Mouse (Mus musculus): ENCODE measurements around the gene Emilin3. TPM values are rescaled to one million over a fixed set of nuclear protein-coding genes. Genes with fewer than 3 reads are reported as not detected.
A peak's percentile ranks its signal among the peaks of the same experiment; 100 is the strongest.

Gene Emilin3
- total RNA-seq, 2 experiments from 2014 or later, result 8.8 to 9.6 TPM

- peak; percentile 81 for DNase-seq
These were observed 39.7 kb downstream of the Emilin3 start for GRCm38 (mm10) chr2:160872395-160872794.

GRCm38 (mm10) chr2:160871310-160871709, 40.8 kb downstream of the Emilin3 start:
- no peak for DNase-seq

GRCm38 (mm10) chr2:160869446-160869845, 42.7 kb downstream of the Emilin3 start:
- DNase-seq, result no peak

- DNase-seq, result no peak
These were observed 46.9 kb downstream of the Emilin3 start for GRCm38 (mm10) chr2:160865266-160865665.

GRCm38 (mm10) chr2:160864112-160864511, 48.0 kb downstream of the Emilin3 start:
- no peak for DNase-seq

GRCm38 (mm10) chr2:160860363-160860762, 51.8 kb downstream of the Emilin3 start:
- DNase-seq, result no peak

Other genes with a start within 250 kb of the Emilin3 start
- 10 to 100 TPM; 92.0 to 93.6 TPM for gene Plcg1, start 181.0 kb downstream of the Emilin3 start, total RNA-seq (2021)
- 10 to 100 TPM; 22.8 to 24.9 TPM for gene Zhx3, start 39.3 kb downstream of the Emilin3 start, total RNA-seq (2021)
- 1 to 10 TPM; 2.1 to 2.2 TPM for gene Lpin3, start 31.7 kb downstream of the Emilin3 start, total RNA-seq (2021)
- gene Chd6, start 196.7 kb upstream of the Emilin3 start, total RNA-seq (2021), result 10 to 100 TPM; 58.2 to 59.6 TPM

All from heart, postnatal 4 days (tissue).